Mouse (Mus musculus): ENCODE results near the gene Abcc12. TPM values are rescaled to one million over a fixed set of nuclear protein-coding genes. Genes with fewer than 3 reads are reported as not detected.

Abcc12 gene
- polyA plus RNA-seq, 1 experiment, result 85.5 TPM

DNA sequence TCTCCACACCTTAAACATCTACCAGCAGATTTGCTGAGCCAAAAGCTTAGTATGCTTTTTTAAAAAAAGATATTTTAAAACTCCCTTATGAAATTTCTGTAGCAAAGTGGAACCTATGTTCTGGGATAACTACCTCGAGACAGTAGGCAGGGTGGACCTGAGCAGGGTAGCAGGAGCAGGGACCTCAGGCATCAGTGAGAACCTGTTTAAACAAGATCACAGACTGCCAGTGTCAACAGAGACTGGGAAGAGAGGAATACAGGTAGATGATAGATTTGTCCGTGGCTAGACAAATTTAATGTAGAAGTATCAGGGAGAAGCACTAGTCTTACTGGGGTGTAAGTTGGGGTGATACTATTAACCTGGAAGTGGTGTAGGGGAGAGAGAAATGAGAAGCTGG, 33.3 kb upstream of the Abcc12 start:
- no peaks in the 10 kb centered on the region for H3K27me3 ChIP-seq (ENCODE audit: control insufficient read depth, insufficient read depth, low read length)
- H3K4me1 ChIP-seq (ENCODE audit: control insufficient read depth, insufficient read depth, low read length), result no peaks in the 10 kb centered on the region
- TF ChIP-seq POLR2A (IDR thresholded peaks at IDR 0.05; ENCODE audit: control insufficient read depth, low read depth, low read length), result no peak
- no peak for TF ChIP-seq CTCF (IDR thresholded peaks at IDR 0.05; ENCODE audit: control insufficient read depth, insufficient read depth, insufficient replicate concordance, low read depth, low read length)
- no peak overlapping the region for H3K4me3 ChIP-seq (ENCODE audit: control insufficient read depth, low read depth, low read length)
- H3K27ac ChIP-seq (ENCODE audit: control insufficient read depth, insufficient read depth, low read depth, low read length), result no peak overlapping the region
- no peaks in the 10 kb centered on the region for H3K36me3 ChIP-seq (ENCODE audit: control insufficient read depth, insufficient read depth, low read length)

- H3K27me3 ChIP-seq (ENCODE audit: control insufficient read depth, insufficient read depth, low read length), result no peaks in the 10 kb centered on the region
- H3K27ac ChIP-seq (ENCODE audit: control insufficient read depth, insufficient read depth, low read depth, low read length), result no peak overlapping the region
- no peak overlapping the region for H3K4me3 ChIP-seq (ENCODE audit: control insufficient read depth, low read depth, low read length)
- H3K36me3 ChIP-seq (ENCODE audit: control insufficient read depth, insufficient read depth, low read length), result no peaks in the 10 kb centered on the region
- no peaks in the 10 kb centered on the region for H3K4me1 ChIP-seq (ENCODE audit: control insufficient read depth, insufficient read depth, low read length)
- TF ChIP-seq POLR2A (IDR thresholded peaks at IDR 0.05; ENCODE audit: control insufficient read depth, low read depth, low read length) (no peak), CTCF (IDR thresholded peaks at IDR 0.05; ENCODE audit: control insufficient read depth, insufficient read depth, insufficient replicate concordance, low read depth, low read length) (no peak)
These were observed 24.2 kb upstream of the Abcc12 start for GRCm38 (mm10) chr8:86604676-86605075.

GRCm38 (mm10) chr8:86603174-86603573, 22.7 kb upstream of the Abcc12 start:
- no peak for TF ChIP-seq CTCF (IDR thresholded peaks at IDR 0.05; ENCODE audit: control insufficient read depth, insufficient read depth, insufficient replicate concordance, low read depth, low read length)
- TF ChIP-seq POLR2A (IDR thresholded peaks at IDR 0.05; ENCODE audit: control insufficient read depth, low read depth, low read length), result no peak
- no peaks in the 10 kb centered on the region for H3K4me1 ChIP-seq (ENCODE audit: control insufficient read depth, insufficient read depth, low read length)
- no peaks in the 10 kb centered on the region for H3K36me3 ChIP-seq (ENCODE audit: control insufficient read depth, insufficient read depth, low read length)
- H3K27ac ChIP-seq (ENCODE audit: control insufficient read depth, insufficient read depth, low read depth, low read length), result no peak overlapping the region
- H3K4me3 ChIP-seq (ENCODE audit: control insufficient read depth, low read depth, low read length), result no peak overlapping the region
- H3K27me3 ChIP-seq (ENCODE audit: control insufficient read depth, insufficient read depth, low read length), result no peaks in the 10 kb centered on the region

- no peaks in the 10 kb centered on the region for H3K4me1 ChIP-seq (ENCODE audit: control insufficient read depth, insufficient read depth, low read length)
- no peak overlapping the region for H3K4me3 ChIP-seq (ENCODE audit: control insufficient read depth, low read depth, low read length)
- no peak overlapping the region for H3K27ac ChIP-seq (ENCODE audit: control insufficient read depth, insufficient read depth, low read depth, low read length)
- no peaks in the 10 kb centered on the region for H3K27me3 ChIP-seq (ENCODE audit: control insufficient read depth, insufficient read depth, low read length)
- H3K36me3 ChIP-seq (ENCODE audit: control insufficient read depth, insufficient read depth, low read length), result no peaks in the 10 kb centered on the region
- TF ChIP-seq CTCF (IDR thresholded peaks at IDR 0.05; ENCODE audit: control insufficient read depth, insufficient read depth, insufficient replicate concordance, low read depth, low read length), result no peak
- no peak for TF ChIP-seq POLR2A (IDR thresholded peaks at IDR 0.05; ENCODE audit: control insufficient read depth, low read depth, low read length)
These were observed 19.8 kb upstream of the Abcc12 start for GRCm38 (mm10) chr8:86600311-86600710.

- no peak for TF ChIP-seq CTCF (IDR thresholded peaks at IDR 0.05; ENCODE audit: control insufficient read depth, insufficient read depth, insufficient replicate concordance, low read depth, low read length)
- TF ChIP-seq POLR2A (IDR thresholded peaks at IDR 0.05; ENCODE audit: control insufficient read depth, low read depth, low read length), result no peak
- Histone ChIP-seq H3K27ac (ENCODE audit: control insufficient read depth, insufficient read depth, low read depth, low read length) (no peak overlapping the region), H3K27me3 (ENCODE audit: control insufficient read depth, insufficient read depth, low read length) (no peaks in the 10 kb centered on the region), H3K4me1 (ENCODE audit: control insufficient read depth, insufficient read depth, low read length) (no peaks in the 10 kb centered on the region), H3K36me3 (ENCODE audit: control insufficient read depth, insufficient read depth, low read length) (no peaks in the 10 kb centered on the region), H3K4me3 (ENCODE audit: control insufficient read depth, low read depth, low read length) (no peak overlapping the region)
These were observed 18.8 kb upstream of the Abcc12 start for GRCm38 (mm10) chr8:86599299-86599698.

- no peaks in the 10 kb centered on the region for H3K27me3 ChIP-seq (ENCODE audit: control insufficient read depth, insufficient read depth, low read length)
- H3K27ac ChIP-seq (ENCODE audit: control insufficient read depth, insufficient read depth, low read depth, low read length), result no peak overlapping the region
- H3K36me3 ChIP-seq (ENCODE audit: control insufficient read depth, insufficient read depth, low read length), result no peaks in the 10 kb centered on the region
- no peak for TF ChIP-seq CTCF (IDR thresholded peaks at IDR 0.05; ENCODE audit: control insufficient read depth, insufficient read depth, insufficient replicate concordance, low read depth, low read length)
- no peak for TF ChIP-seq POLR2A (IDR thresholded peaks at IDR 0.05; ENCODE audit: control insufficient read depth, low read depth, low read length)
- no peaks in the 10 kb centered on the region for H3K4me1 ChIP-seq (ENCODE audit: control insufficient read depth, insufficient read depth, low read length)
- no peak overlapping the region for H3K4me3 ChIP-seq (ENCODE audit: control insufficient read depth, low read depth, low read length)
These were observed 17.2 kb upstream of the Abcc12 start for GRCm38 (mm10) chr8:86597681-86598080.

- Histone ChIP-seq H3K36me3 (ENCODE audit: control insufficient read depth, insufficient read depth, low read length) (no peaks in the 10 kb centered on the region), H3K4me1 (ENCODE audit: control insufficient read depth, insufficient read depth, low read length) (no peaks in the 10 kb centered on the region), H3K27ac (ENCODE audit: control insufficient read depth, insufficient read depth, low read depth, low read length) (no peak overlapping the region), H3K27me3 (ENCODE audit: control insufficient read depth, insufficient read depth, low read length) (no peaks in the 10 kb centered on the region), H3K4me3 (ENCODE audit: control insufficient read depth, low read depth, low read length) (no peak overlapping the region)
- TF ChIP-seq POLR2A (IDR thresholded peaks at IDR 0.05; ENCODE audit: control insufficient read depth, low read depth, low read length) (no peak), CTCF (IDR thresholded peaks at IDR 0.05; ENCODE audit: control insufficient read depth, insufficient read depth, insufficient replicate concordance, low read depth, low read length) (no peak)
These were observed 15.2 kb upstream of the Abcc12 start for GRCm38 (mm10) chr8:86595671-86596070.
